Mouse (Mus musculus) lung, postnatal 4 days (tissue): ENCODE measurements at regions not wholly inside any gene's neighbourhood (a gene's known extent, or its start where the extent isn't known, plus 50 kb on each side); places are given as distances from the start of the nearest gene placed in this dataset.
"Not testable (repeated sequence)": the region's sequence is repeated elsewhere in the genome, so short reads cannot be mapped to it uniquely, and the experiment has no call there.

Experiments
- DNase-seq, 2 experiments: peaks; one replicate each; pipeline ENCODE4 v3.0.0; 2021

DNA sequence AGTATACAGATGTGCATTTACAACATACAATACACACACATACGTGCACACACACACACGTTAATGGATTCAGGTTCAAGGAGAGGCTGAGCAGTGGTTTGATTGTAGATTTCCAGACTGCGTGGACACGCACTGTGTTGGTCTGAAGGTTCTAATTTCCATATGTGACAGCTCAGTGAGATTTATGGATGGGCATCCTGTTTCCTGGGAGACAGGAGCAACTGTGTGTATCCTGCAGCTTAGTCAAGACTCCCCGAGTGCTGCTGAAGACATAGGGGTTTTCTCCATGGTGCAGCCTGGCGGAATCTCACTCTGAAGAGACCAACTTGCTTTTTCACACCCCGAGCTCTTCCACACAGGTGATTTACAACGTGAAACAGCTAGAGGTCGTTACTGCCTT, 119.3 kb upstream of the Foxk1 start:
- DNase-seq, result no peak

DNA sequence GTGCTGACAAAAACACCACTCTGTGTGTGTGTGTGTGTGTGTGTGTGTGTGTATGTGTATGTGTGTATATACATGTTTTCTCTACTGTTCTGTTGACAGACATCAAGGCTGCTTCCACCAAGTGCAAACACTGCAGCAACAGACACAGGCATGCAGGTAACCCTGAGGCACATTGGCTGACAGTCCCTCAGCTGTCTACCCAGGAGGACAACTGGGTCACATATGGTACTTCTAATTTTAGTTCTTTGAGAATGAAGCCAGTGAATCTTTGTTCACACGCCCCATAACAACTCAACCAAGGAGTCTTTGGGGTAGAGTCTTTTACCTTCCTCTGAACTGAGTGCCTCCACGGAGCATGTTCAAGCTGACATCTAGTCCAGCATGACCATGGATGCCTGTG, 113.3 kb upstream of the Foxk1 start:
- no peak for DNase-seq

DNA sequence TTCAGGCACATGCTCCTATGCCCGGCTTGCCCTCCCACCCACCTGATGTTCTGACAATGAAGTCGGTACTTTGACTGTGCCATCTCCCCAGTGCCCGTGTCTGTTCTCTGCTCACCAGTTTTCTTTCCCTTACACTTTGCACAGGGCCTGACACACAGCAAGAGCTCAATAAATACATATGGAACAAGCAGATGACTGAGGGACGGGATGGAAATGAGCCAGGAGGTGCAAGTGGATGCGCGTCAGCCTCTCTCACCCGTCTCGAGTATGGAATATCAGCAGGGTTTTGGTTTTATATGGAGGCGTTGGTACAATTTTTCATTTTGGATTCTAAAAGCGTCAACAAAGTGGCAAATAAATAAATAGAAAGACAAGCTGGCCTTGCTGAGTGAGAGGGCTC, 109.8 kb upstream of the Foxk1 start:
- DNase-seq, result no peak

DNA sequence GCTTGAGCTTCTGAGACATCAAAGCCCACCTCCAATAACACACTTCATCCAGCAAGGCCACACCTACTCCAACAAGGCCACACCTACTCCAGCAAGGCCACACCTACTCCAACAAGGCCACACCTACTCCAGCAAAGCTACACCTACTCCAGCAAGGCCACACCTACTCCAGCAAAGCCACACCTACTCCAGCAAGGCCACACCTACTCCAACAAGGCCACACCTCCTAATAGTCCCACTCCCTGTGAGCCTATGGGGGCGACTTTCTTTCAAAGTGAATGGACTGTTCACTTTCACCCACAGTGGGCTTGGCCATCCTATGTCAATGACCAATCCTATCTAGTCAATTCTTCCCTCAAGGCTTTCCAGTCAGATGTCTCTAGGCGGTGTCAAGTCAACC, 104.9 kb upstream of the Foxk1 start:
- DNase-seq, result not testable (repeated sequence)

DNA sequence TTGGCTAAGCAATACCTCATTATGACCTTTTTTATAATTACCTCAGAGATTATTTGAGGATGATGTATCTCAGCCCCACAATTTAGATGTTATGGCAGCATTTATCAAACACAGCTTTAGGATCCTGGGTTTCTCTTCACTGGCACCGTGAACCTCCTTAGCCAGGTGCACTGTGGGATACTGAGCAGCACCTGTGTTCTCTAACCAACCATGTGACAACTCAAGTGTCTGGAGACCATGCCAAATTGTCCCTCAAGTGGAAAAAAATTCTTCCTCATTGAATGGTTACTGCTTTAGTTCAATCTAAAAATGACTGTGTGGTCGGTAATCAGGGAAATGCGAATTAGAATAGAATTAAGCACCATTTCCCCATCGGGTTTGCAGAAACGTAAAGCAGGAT, 101.7 kb upstream of the Foxk1 start:
- DNase-seq, result no peak

DNA sequence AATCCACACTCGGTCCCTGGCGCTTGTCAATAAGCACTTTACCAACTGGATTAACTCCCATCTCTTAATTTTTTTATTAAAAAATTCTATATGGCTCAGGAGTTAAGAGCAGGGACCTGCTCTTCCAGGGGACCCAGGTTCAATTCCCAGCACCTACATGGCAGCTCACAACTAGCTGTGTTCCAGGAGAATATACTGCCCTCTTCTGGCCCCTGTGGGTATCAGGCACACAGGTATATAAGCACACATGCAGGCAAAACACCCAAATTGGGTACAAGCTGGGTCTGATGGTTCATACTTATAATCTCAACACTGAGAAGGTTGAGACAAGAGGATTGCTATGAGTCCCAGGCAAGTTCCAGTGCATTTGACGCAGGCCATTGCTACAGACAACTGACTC, 92.8 kb upstream of the Foxk1 start:
- DNase-seq, result no peak

DNA sequence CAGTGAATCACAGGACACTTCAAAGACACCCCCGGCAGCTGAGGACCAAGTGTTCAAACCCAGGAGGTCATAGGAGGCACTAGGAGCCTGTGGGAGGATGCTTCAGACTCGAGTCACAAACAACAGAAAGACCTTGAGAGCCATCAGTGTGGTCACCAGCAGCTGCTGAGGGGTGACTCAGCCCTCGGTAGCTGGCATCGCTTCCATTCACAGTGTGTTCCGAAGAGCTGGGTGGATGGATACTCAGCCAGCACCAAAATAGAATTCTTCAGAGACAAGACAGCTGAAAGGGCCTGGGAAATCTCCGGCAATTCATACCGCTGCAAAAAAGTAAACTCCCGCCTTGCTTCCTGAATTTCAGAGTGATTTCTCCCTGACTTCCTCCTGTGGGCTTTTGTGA, 87.4 kb upstream of the Foxk1 start:
- DNase-seq, result no peak

DNA sequence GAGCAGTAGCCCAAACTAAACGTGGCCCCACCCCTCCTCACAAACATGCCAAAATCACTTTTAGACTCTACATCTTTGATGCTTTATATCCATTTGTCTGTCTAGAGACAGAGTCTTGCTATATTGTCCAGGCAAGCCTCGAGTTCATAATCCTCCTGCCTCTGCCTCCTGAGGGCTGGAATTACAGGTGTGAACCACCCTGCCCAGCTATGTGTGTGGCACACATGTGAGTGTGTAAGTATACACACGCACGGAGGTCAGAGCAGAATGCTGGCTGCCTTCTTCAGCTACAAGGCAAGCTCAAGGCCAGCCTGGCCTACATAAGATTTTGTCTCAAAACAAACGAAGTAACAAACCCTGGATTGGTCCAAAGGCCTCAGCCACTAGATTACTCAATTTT, 86.8 kb upstream of the Foxk1 start:
- no peak for DNase-seq

DNA sequence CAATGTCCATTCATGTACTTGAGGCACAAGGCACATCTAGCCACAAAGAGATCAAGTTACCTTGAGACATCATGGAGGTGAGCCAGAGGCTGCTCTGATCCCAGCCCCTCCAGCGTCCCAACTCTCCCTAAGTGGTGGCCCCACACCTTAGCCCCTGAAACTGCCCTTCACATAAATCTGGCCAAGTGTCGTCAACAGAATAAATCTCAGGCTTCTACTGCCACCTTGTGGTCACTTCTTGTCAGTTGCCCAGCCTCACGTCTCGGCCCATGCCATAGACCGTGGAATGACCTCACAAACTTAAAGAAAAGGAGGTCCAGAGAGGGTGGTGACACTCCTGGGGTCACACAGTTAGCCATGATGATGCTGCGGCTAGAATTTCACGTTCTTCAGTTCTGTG, 82.0 kb upstream of the Foxk1 start:
- peak; percentile 40 to 67 for DNase-seq

DNA sequence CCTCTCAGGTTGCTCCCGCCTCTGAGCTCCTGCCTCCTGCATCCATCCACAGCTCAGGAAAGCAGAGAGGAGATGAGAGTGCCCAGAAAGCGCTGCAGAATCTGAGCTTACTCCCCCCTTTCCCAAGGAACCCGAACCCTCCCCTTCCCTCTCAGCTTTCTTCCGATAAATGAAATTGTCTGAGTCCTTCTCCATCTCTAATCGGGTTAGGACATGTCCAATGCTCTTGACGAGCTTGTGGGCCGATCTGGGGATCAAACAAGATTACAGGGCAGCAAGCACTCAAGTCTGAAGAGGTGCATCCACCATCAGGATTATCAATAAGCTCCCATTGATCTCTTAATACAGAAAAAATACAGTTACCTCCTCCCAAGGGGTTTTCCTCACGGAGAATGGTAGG, 80.0 kb upstream of the Foxk1 start:
- no peak for DNase-seq

DNA sequence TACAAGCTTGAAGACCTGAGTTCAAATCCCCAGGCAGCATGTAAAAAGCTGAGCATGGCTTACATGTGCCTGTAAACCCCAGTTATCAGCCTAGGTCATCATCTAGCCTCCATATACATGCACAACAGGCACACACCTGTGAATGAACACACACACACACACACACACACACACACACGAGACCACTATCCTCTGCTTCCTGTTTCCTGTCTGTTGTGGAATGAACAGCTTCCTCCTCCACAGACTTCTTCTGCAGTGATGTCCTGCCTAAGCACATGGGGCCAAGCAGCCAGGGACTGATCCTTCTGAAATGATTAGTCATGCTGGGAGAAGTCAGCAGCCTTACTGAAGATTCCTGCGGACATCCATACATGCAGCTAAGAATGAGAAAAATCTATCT, 76.4 kb upstream of the Foxk1 start:
- no peak for DNase-seq

DNA sequence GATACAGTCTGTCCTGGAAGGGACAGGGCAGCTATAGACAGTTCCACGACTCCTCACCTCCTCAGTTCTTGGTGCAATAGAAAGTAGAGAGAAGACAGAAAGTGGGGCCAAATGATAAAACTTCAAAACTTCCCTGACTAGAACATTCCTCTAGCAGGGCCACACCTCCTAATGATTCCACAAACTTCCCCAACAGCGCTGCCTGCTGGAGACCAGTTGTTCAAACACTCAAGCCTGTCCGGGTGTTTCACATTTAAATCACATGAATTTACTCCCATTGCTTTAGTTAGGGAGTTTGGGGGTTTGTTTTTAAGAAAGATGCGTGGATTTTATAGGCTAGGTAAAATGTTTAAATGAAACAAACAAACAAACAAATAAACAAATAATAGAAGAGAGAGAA, 75.7 kb upstream of the Foxk1 start:
- peak in 1 of 2 experiments; percentile 18 for DNase-seq

DNA sequence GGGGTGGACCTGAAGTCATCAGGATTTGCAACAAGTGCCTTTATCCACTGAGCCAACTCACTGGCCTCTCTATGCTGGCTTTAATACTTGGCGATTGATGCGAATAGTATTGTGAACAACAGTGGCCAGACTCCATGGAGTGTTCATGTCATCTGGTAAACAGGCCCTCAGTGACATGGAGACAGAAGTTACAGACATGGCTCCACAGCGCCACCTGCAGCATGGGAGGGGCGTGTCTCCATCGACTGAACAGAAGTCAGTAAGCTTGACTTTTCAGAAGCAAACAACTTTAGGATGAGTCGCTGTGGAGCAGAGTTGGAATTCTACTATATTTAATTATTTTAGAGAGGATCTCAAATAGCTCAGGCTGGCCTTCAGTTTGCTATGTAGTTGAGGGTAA, 74.0 kb upstream of the Foxk1 start:
- peak in 1 of 2 experiments; percentile 34 for DNase-seq

DNA sequence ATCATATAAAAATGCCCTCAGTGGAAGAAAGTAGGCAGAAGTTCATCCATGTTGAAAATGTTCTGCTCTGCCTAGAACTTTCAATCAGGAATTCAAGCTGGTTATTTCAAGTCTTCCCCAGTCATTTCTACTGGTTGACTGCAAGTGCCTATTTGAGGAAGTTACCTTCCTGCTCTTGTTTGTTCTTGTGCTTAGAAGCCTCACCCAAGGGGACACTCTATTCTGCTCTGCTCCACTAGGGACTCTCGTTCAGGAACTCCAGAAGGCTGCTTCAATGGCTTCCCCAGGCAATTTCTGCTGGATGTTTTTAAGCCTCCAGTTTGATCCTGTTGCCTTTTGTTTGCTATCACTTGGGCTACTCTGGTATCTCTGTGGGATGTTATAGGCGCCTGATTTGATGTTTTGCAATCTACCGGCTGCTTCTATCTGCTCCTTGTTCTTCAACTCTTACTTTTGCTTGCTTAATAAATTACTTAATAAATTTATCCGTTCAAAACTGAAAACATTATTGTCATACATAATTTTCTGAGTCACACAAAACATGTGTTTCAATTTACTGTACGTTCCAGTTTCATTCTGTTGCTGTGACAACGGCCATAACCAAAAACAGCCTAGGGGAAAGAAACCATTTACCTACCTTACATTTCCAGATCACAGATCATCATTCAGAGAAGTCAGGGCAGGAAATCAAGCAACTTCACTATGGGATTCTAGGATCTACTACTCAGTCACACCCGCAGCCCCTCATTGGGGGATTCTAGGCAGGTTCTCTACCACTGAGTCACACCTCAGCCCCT, 71.4 kb upstream of the Foxk1 start:
- no peak for DNase-seq

DNA sequence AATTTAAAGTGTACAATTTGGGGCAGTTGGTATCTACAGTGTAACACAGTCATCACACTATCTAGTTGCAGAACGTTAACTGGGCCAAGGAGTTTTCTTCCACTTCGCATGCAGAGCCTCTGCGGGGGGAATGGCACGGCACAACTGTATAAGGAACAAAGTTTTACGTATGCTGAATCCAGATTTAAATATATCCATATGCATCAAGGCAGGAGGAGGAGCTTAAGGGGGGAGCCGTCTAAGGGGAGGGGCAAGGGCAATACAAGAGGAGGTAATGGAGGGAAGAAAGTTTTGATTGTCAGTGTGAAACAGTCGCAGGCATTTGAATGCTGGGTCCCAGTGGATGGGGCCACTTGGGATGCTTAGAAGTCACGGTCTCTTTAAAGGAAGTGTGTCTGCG, 68.6 kb upstream of the Foxk1 start:
- DNase-seq, result no peak

DNA sequence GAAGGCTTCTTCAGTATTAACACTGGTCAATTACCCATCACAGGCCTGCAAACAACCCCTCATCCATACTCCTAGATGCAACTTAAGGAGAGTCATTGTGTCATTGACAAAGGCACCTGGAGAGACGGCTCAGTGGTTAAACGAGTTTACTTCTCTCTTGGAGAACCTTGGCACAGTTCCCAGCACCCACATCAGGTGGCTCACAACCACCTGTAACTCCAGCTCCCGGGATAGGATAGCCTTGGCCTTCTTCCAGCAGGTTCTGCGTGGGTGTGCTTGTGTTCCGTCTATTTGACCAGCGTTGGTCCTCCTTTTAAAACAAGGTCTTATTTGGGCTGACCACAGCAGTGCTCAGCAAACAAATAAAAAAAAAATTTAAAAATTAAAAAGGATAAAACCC, 63.9 kb upstream of the Foxk1 start:
- DNase-seq, result peak in 1 of 2 experiments; percentile 29

DNA sequence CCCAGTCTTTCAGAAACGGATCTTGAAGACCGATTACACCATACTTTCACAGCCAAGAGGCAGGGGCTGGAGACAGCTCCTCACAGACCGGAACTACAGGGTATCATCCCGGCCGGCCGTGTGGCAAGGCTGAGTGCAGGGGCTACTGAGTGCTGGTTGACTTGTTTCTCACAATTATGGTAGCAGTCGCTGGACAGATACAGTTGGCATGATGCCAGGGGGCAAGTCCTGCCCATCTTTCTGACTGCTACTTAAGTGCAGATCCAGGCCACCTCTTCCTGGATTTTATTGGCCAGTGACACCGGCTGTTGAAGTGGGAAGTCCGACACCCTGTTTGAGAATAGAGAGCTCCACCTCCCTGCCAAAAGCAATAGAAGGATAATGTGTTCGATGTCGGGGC, 63.2 kb upstream of the Foxk1 start:
- peak in 1 of 2 experiments; percentile 28 for DNase-seq

DNA sequence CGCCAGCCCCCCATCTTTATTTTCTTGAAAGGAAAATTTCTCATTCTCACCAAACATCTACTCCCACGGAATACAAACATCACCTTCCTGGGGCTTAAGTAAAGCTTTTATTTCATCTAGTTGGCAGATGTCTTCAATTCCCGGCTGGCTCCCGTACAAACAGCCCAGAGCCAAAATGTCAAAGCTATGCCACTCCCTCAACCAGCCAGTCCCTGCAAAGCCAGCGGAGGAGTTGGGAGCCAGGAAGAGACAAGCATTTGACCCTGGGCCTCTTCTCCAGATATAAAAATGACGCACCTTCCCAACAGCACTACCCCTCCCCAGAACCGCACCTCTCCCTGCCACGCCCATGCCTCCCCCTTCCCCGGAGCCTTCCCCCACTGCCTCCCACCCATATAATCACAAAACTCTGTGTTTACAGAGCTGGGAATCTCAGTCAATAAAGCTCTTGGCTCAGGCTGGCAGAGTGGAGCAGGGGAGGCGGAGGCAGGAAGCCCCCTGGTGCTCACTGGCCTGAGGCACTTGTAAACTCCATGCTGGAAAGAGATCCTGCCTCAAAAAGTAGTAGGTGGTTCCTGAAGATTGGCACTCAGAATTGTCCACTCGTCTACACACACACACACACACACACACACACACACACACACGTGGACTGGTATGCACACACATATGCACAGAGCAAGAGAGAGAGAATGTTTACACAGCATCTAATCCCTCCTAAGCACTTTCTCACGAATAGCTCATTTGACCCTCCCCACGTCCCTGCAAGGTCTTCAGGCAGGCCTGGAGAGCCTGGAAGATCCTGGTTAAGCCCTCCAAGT, 60.9 kb upstream of the Foxk1 start:
- peak; percentile 17 to 43 for DNase-seq

DNA sequence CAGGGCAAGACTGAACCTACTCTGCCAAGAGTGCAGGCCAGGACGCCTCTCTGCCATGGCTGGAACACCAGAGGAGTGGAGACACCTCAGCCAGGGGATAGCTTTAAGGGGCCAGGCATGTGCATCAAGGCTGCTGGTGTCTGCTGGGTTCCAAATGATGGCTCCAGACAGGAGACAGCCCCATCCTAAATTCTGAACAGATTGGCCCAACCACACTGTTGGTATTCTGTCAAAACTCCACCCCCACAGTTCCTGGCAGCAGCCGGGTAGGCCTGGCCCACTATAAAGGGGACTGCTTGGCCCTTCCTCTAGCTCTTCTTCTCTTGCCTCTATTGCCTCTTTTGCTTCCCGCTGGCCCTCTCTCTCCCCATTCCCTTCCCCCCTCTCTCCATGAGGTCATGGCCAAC, 60.3 kb upstream of the Foxk1 start:
- no peak for DNase-seq

DNA sequence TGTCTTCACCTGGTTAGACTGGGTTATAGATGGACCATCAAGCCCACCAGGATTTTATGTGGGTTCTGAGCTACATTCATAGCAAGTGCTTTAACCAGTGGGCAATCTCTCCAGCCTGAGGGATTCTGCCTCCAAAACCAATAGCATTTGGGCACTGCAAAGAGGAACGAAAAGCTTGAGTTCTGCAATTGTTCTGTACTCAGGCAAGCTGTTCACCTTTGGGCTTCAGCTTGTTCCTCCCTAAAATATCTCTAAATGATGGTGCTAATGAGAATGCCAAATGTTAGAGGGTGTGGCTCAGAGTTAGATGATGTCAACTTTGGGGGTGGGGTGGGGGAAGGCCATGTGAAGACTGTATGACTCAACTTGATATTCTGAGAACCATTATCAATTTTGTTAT, 54.8 kb upstream of the Foxk1 start:
- no peak for DNase-seq

DNA sequence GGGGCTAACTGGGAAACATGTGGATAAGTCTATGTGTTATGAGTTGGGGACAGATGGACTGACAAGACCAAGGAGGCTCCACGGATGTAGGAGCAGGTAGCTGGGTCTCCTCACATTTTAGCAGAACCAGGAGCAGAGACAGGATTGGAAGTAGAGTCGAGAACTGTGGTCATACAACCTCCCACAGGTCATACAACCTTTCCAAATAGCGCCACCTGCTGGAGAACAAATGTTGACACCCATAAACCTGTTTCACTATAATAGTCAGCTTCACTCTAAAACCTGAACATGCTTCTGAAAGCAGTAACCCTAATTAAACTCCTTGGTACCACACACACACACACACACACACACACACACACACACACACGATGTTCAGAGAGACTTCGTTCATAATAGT, 50.7 kb upstream of the Foxk1 start:
- no peak for DNase-seq
